Mouse (Mus musculus): ENCODE data around the gene Casz1.

DNA sequence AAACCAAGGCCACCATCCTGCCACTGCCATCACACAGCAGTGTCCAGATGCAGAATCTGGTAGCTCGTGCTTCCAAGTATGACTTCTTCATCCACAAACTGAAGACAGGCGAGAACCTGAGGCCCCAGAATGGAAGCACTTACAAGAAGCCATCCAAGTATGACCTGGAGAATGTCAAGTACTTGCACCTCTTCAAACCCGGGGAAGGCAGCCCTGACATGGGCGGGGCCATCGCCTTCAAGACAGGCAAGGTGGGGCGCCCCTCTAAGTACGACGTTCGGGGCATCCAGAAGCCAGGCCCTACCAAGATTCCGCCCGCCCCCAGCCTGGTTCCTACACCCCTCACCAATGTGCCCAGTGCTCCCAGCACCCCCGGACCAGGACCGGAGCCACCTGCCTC, 128.9 kb downstream of the Casz1 start:
- no peak for TF ChIP-seq CHD2 (IDR thresholded peaks at IDR 0.05; ENCODE audit: low read depth, low read length)
- TF ChIP-seq ZNF384 (IDR thresholded peaks at IDR 0.05; ENCODE audit: low read depth, low read length): no peak

All from ES-E14 (cell line).